Mouse (Mus musculus): ENCODE measurements around the gene Gng8. TPM values are rescaled to one million over a fixed set of nuclear protein-coding genes. Genes with fewer than 3 reads are reported as not detected.

Gng8 gene
- polyA plus RNA-seq, 1 experiment from 2014 or later: not detected

- Histone ChIP-seq H3K4me3 (ENCODE audit: inconsistent target) (no peak overlapping the region), H3K36me3 (ENCODE audit: inconsistent target) (peaks cover 40% of the 10 kb centered on the region), H3K79me2 (ENCODE audit: inconsistent target) (peaks cover 54% of the 10 kb centered on the region), H3K27ac (no peak overlapping the region)
- whole genome bisulfite sequencing (ENCODE audit: missing documents): 93% methylated on average over 3 of the region's 3 CpGs
Observed at GRCm38 (mm10) chr7:16918670-16919069, 27.1 kb downstream of the Gng8 start.

DNA sequence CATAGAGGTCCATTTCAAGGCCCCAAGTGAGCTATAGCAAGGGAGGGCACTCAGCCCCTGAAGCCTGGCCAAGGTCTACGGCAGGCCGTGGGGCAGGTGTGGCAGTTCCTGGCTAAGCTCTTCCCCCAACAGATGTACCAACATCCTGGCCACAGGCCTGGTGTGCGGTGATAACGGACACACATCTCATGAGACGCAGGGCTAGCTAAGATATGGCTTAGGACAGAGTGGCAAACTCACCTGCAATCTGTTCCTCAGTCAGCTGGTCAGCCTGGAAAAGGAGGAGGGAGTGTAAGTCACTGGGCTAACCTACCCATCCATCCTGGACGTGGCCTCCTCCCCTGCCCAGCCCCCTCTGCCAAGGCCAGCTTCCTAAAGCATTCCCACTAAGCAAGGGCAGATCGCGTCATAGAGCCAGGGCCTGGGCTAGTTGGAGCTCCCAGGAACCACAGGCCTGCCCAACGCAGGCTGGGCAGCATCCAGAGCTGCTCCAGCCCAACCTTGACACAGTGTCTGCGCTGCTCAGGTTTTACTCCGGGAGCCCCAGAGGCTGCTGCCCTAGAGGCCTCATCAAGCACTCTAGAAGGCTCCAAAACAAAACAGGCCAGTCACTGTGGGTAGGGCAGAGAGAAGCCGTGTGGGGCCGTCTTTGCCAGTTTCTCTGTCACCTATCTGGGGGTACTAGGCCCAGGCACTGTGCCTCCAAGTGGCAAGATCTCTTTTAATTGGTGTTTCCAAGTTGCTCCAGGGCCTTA, 28.0 kb downstream of the Gng8 start:
- Histone ChIP-seq H3K36me3 (ENCODE audit: inconsistent target) (peaks cover 40% of the 10 kb centered on the region), H3K79me2 (ENCODE audit: inconsistent target) (peaks cover 54% of the 10 kb centered on the region), H3K27ac (no peak overlapping the region), H3K4me3 (ENCODE audit: inconsistent target) (no peak overlapping the region)
- 79% methylated on average over 13 of the region's 13 CpGs for WGBS (ENCODE audit: missing documents)

- H3K36me3 ChIP-seq (ENCODE audit: inconsistent target): peaks cover 37% of the 10 kb centered on the region
- 91% methylated on average over 6 of the region's 7 CpGs for WGBS (ENCODE audit: missing documents)
Observed at GRCm38 (mm10) chr7:16920150-16920579, 28.6 kb downstream of the Gng8 start.

GRCm38 (mm10) chr7:16920818-16921791, 29.5 kb downstream of the Gng8 start:
- 91% methylated on average over 21 of the region's 21 CpGs for WGBS (ENCODE audit: missing documents)
- peaks cover 30% of the 10 kb centered on the region for H3K36me3 ChIP-seq (ENCODE audit: inconsistent target)
- H3K27ac ChIP-seq: no peak overlapping the region
- H3K4me3 ChIP-seq (ENCODE audit: inconsistent target): no peak overlapping the region
- peaks cover 54% of the 10 kb centered on the region for H3K79me2 ChIP-seq (ENCODE audit: inconsistent target)

More at GRCm38 (mm10) chr7:16920150-16920579, 28.6 kb downstream of the Gng8 start:
- Histone ChIP-seq H3K27ac (no peak overlapping the region), H3K79me2 (ENCODE audit: inconsistent target) (peaks cover 54% of the 10 kb centered on the region), H3K4me3 (ENCODE audit: inconsistent target) (no peak overlapping the region)

DNA sequence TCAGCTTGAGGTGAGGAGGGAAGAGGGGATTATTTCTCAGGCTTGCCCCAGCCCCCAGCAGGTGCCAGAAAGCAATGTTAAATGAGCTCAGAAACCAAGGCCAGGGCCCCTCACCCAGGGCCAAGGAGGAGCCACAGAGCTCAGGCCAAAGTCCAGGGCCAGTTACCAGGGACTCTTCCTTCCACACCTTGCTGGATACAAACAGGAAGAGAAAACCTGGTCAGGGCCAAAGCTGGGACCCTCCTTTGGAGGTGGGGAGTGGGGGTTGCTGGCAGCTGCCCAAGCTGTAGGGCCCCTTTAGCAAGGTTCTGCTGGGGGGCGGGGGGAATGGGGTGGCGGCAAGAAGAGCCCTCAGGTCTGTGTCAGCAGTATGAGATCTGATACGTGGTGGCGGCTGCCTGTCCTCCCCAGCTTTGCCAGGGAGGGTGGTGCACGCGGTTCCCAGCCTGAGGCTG, 30.3 kb downstream of the Gng8 start:
- no peak overlapping the region for H3K4me3 ChIP-seq (ENCODE audit: inconsistent target)
- no peak overlapping the region for H3K27ac ChIP-seq
- WGBS (ENCODE audit: missing documents): 54% methylated on average over 6 of the region's 6 CpGs
- H3K36me3 ChIP-seq (ENCODE audit: inconsistent target): peaks cover 24% of the 10 kb centered on the region
- peaks cover 54% of the 10 kb centered on the region for H3K79me2 ChIP-seq (ENCODE audit: inconsistent target)

DNA sequence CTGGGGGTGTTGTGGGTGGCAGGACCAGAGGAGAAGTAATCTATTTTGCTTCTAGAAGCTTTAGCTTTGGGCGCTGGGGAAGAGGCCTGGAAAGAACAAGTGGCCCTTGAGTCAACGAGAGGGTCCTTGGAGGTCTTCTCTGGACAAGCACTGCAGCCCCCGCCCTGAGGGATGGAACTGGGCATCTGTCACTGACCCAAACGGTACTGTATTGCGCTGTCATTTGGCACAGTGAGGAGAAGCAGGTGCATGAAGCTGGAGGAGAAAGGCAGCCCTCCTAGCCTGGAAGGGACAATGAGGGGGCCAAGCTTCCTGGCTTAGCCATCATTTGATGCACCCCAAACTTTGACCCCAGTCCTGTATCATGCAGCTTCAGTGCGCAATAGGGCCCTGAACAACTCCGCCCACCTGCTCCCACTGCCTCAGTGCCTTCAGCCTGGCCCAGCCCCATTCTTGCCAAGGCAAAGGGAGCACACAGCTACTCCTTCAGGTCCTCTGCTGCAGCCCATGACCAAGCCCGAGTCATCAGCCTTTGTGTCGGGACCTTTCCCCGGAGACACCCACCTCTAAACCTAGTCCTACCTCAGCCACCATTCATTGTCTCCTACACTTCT, 30.9 kb downstream of the Gng8 start:
- peaks cover 18% of the 10 kb centered on the region; the same call in 1 of the 2 replicates for H3K36me3 ChIP-seq (ENCODE audit: inconsistent target)
- peak overlapping the region; percentile 86 for H3K27ac ChIP-seq

DNA sequence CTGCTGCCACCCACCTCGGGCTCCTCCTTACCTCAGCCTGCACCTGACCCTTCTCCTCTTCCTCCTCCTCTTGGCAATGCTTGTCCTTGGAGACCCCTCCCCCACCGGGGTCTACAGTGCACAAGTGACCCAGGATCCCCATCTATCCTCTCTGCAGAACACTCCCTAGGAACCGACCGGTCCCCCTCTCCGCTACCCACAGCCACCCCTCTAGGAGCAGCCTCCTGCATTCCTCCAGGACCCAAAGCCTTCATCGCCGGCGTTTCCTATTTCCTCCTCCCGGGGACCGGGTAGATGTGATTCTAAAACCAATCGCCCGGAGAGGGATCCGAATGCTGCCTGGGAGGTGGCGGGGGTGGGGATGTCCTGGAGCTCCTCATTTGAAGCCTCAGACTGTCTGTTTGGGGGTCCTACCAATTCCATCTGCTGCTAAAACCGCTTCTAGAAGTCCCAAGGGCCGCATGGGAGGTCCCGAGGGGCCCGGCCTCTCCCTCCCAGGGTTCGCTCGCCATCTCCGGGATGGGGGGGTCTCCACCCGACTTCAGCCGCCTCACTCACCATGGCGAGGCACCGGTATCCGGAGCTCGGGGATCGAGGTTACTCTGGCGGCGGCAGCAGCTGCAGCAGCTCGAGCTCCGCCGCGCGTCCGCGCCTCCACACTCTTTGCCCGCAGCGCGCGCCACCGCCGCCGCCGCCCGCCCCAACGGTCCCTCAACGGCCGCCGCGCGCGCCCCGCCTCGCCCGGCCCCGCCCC, 31.9 kb downstream of the Gng8 start:
- Histone ChIP-seq H3K36me3 (ENCODE audit: inconsistent target) (peaks cover 15% of the 10 kb centered on the region; the same call in 1 of the 2 replicates), H3K4me3 (ENCODE audit: inconsistent target) (peak overlapping the region; percentile 100), H3K27ac (peak overlapping the region; percentile 86), H3K79me2 (ENCODE audit: inconsistent target) (peaks cover 52% of the 10 kb centered on the region)
- WGBS (ENCODE audit: missing documents): under 1% methylated on average over 52 of the region's 57 CpGs

More for the DNA sequence above, 30.9 kb downstream of the Gng8 start:
- H3K4me3 ChIP-seq (ENCODE audit: inconsistent target): peak overlapping the region; percentile 100
- peaks cover 54% of the 10 kb centered on the region for H3K79me2 ChIP-seq (ENCODE audit: inconsistent target)
- WGBS (ENCODE audit: missing documents): 41% methylated on average over 10 of the region's 10 CpGs

GRCm38 (mm10) chr7:16924037-16924834, 32.6 kb downstream of the Gng8 start, which contains the start of gene Calm3:
TSS of gene Calm3 (minus strand) at chr7:16924114.
- peaks cover 9% of the 10 kb centered on the region; the same call in 1 of the 2 replicates for H3K36me3 ChIP-seq (ENCODE audit: inconsistent target)
- H3K27ac ChIP-seq: peak within 1 kb of the TSS; percentile 94
- 2% methylated on average over 56 of the region's 64 CpGs for WGBS (ENCODE audit: missing documents)
- H3K79me2 ChIP-seq (ENCODE audit: inconsistent target): peaks cover 44% of the 10 kb centered on the region
- H3K4me3 ChIP-seq (ENCODE audit: inconsistent target): peak within 1 kb of the TSS; percentile 100

GRCm38 (mm10) chr7:16928341-16928740, 36.8 kb downstream of the Gng8 start:
- Histone ChIP-seq H3K4me3 (ENCODE audit: inconsistent target) (no peak overlapping the region), H3K79me2 (ENCODE audit: inconsistent target) (peaks cover 3% of the 10 kb centered on the region), H3K27ac (no peak overlapping the region), H3K36me3 (ENCODE audit: inconsistent target) (no peaks in the 10 kb centered on the region)
- WGBS (ENCODE audit: missing documents): 8% methylated on average over 2 of the region's 2 CpGs

- H3K36me3 ChIP-seq (ENCODE audit: inconsistent target): no peaks in the 10 kb centered on the region
- H3K27ac ChIP-seq: no peak overlapping the region
- H3K4me3 ChIP-seq (ENCODE audit: inconsistent target): no peak overlapping the region
- H3K79me2 ChIP-seq (ENCODE audit: inconsistent target): no peaks in the 10 kb centered on the region
- 5% methylated on average over 1 of the region's 1 CpGs for WGBS (ENCODE audit: missing documents)
Observed at GRCm38 (mm10) chr7:16930850-16931249, 39.3 kb downstream of the Gng8 start.

GRCm38 (mm10) chr7:16931968-16932627, 40.5 kb downstream of the Gng8 start:
- Histone ChIP-seq H3K4me3 (ENCODE audit: inconsistent target) (no peak overlapping the region), H3K27ac (no peak overlapping the region), H3K79me2 (ENCODE audit: inconsistent target) (no peaks in the 10 kb centered on the region), H3K36me3 (ENCODE audit: inconsistent target) (no peaks in the 10 kb centered on the region)
- WGBS (ENCODE audit: missing documents): 22% methylated on average over 14 of the region's 14 CpGs

DNA sequence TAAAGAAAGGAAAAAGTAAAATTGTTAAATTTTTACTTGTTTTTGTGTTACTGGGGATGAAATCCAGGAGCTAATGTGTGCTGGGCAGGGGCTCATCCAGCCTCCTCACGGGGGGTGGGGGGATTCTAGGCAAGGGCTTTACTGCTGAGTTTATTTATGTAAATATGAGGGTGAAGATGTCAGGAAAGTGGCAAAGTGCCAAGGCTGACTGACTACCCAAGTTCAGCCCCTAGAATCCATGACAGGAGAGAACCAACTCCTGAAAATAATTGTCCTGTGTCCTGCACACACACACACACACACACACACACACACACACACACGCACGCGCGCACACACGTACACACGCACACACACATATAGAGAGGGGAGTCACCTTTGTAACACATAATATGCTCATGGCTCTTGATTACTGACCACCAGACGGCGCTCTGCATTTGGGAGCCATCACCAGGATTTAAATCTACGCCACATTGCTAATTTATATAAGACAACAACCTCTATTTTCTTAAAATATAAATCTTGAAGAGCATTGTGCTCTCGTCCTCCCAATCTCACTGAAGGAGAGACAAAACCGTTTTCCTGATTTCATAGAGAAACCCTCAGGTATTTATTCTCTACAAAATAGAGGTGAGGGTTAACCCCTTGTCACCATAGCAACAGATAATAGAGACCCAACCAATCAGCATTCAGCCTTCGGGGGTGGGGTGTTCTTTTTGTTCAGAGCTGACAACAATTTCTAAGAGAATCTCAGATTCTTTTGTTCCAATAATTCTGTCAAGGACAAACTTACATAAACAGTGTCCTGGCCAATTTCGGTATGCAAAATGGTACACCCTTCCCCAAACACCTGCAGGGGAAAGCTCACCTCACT, 41.4 kb downstream of the Gng8 start:
- no peaks in the 10 kb centered on the region for H3K79me2 ChIP-seq (ENCODE audit: inconsistent target)
- 38% methylated on average over 14 of the region's 14 CpGs for WGBS (ENCODE audit: missing documents)
- no peak overlapping the region for H3K27ac ChIP-seq
- H3K36me3 ChIP-seq (ENCODE audit: inconsistent target): no peaks in the 10 kb centered on the region
- H3K4me3 ChIP-seq (ENCODE audit: inconsistent target): no peak overlapping the region
